8 mouse cellular contexts compared by ENCODE assay signal in genomic region chr3:88949786-88950575, GRCm38 (mm10). TPM values are rescaled to one million over a fixed set of nuclear protein-coding genes. Genes with fewer than 3 reads are reported as not detected.
DNase-seq lines count a peak whose midpoint lies in the region; ATAC-seq and TF ChIP-seq lines count a peak whose summit lies in the region.

No protein-coding gene starts in this region.

- peak overlapping the region; percentile 95 for H3K9ac ChIP-seq in embryonic facial prominence, embryonic 14.5 days (ENCODE audit: low read depth, low read length)
- peak overlapping the region; percentile 96 for H3K9ac ChIP-seq in limb, embryonic 14.5 days (ENCODE audit: low read depth, low read length, severe bottlenecking)
- peak overlapping the region; percentile 85 for H3K9ac ChIP-seq in midbrain, embryonic 16.5 days (ENCODE audit: low read depth, low read length)

- peak; percentile 94 for ATAC-seq in embryonic facial prominence, embryonic 14.5 days (ENCODE audit: low read depth)
- peak; percentile 92 for ATAC-seq in limb, embryonic 14.5 days (ENCODE audit: low FRiP score, low read depth)
- ATAC-seq in midbrain, embryonic 16.5 days, result peak; percentile 93

- peak overlapping the region; percentile 83 for H3K4me2 ChIP-seq in embryonic facial prominence, embryonic 14.5 days (ENCODE audit: low read depth, low read length)
- H3K4me2 ChIP-seq in limb, embryonic 14.5 days (replicated peaks; ENCODE audit: low read depth, low read length, severe bottlenecking), result peak overlapping the region; percentile 61
- H3K4me2 ChIP-seq in midbrain, embryonic 16.5 days (ENCODE audit: low read length), result peak overlapping the region; percentile 56

- H3K27ac ChIP-seq in embryonic facial prominence, embryonic 14.5 days (replicated peaks; ENCODE audit: low read depth, low read length), result peak overlapping the region; percentile 99
- peak overlapping the region; percentile 99 for H3K27ac ChIP-seq in limb, embryonic 14.5 days (replicated peaks; ENCODE audit: low read depth, low read length)
- peak overlapping the region; percentile 97 for H3K27ac ChIP-seq in midbrain, embryonic 16.5 days (ENCODE audit: low read length)
- peak overlapping the region; percentile 96 for H3K27ac ChIP-seq in spleen, adult 2 months (ENCODE audit: insufficient read depth, low read length)

- TF ChIP-seq CTCF in spleen, adult 2 months (IDR thresholded peaks at IDR 0.05; ENCODE audit: extremely low read depth, insufficient read depth, insufficient read length, insufficient replicate concordance), result no peak; the same call in 1 of the 2 replicates

- no peak; the same call in 1 of the 2 replicates for TF ChIP-seq POLR2A in limb, embryonic 14.5 days (IDR thresholded peaks at IDR 0.05; ENCODE audit: borderline replicate concordance, extremely low read depth, insufficient read depth, insufficient read length)
- TF ChIP-seq POLR2A in spleen, adult 2 months (IDR thresholded peaks at IDR 0.05; ENCODE audit: low read depth, low read length), result peak; percentile 49; the same call in 1 of the 2 replicates

- H3K27me3 ChIP-seq in embryonic facial prominence, embryonic 14.5 days (replicated peaks; ENCODE audit: control insufficient read depth, insufficient read depth, low read length), result no peaks in the 10 kb centered on the region
- H3K27me3 ChIP-seq in limb, embryonic 14.5 days (ENCODE audit: control insufficient read depth, insufficient read depth, low read length), result no peaks in the 10 kb centered on the region
- no peaks in the 10 kb centered on the region for H3K27me3 ChIP-seq in midbrain, embryonic 16.5 days (ENCODE audit: control insufficient read depth, insufficient read depth, low read depth, low read length)
- H3K27me3 ChIP-seq in spleen, adult 2 months (ENCODE audit: control insufficient read depth, insufficient read depth, low read length), result no peaks in the 10 kb centered on the region

- WGBS in embryonic facial prominence, embryonic 14.5 days, result 2% methylated on average over 46 of the region's 92 CpGs
- under 1% methylated on average over 73 of the region's 92 CpGs for WGBS in limb, embryonic 14.5 days
- WGBS in midbrain, embryonic 16.5 days, result under 1% methylated on average over 54 of the region's 92 CpGs
- 2% methylated on average over 68 of the region's 92 CpGs for WGBS in spleen, adult 2 months

- DNase-seq in A20 (ENCODE audit: low read depth, low spot score), result peak; percentile 97
- DNase-seq in adrenal gland, postnatal 4 days (ENCODE audit: low spot score in 2 of 2), result peak; percentile 62 to 88
- DNase-seq in embryonic facial prominence, embryonic 14.5 days (ENCODE audit: low spot score), result peak; percentile 97
- peak; percentile 80 for DNase-seq in heart, adult 8-10 months (ENCODE audit: low spot score)
- peak; percentile 89 to 91 for DNase-seq in kidney, adult 8-10 months
- peak; percentile 91 for DNase-seq in limb, embryonic 14.5 days (ENCODE audit: low spot score)
- peak; percentile 66 to 82 for DNase-seq in spleen, adult 2 months (ENCODE audit: low read depth in 1 of 2, low spot score in 2 of 2)

- peak overlapping the region; percentile 82 for H3K4me3 ChIP-seq in embryonic facial prominence, embryonic 14.5 days (ENCODE audit: low read depth, low read length)
- H3K4me3 ChIP-seq in limb, embryonic 14.5 days (replicated peaks; ENCODE audit: low read length), result peak overlapping the region; percentile 86
- H3K4me3 ChIP-seq in midbrain, embryonic 16.5 days (ENCODE audit: low read depth, low read length), result peak overlapping the region; percentile 89
- H3K4me3 ChIP-seq in spleen, adult 2 months (ENCODE audit: extremely low read depth, insufficient read depth, insufficient read length), result peak overlapping the region; percentile 93

- H3K9me3 ChIP-seq in embryonic facial prominence, embryonic 14.5 days (ENCODE audit: control insufficient read depth, low read length), result no peaks in the 10 kb centered on the region
- H3K9me3 ChIP-seq in limb, embryonic 14.5 days (ENCODE audit: control insufficient read depth, low read length), result no peaks in the 10 kb centered on the region
- H3K9me3 ChIP-seq in midbrain, embryonic 16.5 days (replicated peaks; ENCODE audit: control insufficient read depth, low read length, poor library complexity, severe bottlenecking), result no peaks in the 10 kb centered on the region

- H3K36me3 ChIP-seq in embryonic facial prominence, embryonic 14.5 days (ENCODE audit: control insufficient read depth, insufficient read depth, low read length), result no peaks in the 10 kb centered on the region
- no peaks in the 10 kb centered on the region for H3K36me3 ChIP-seq in limb, embryonic 14.5 days (ENCODE audit: control insufficient read depth, insufficient read depth, low read length)
- H3K36me3 ChIP-seq in midbrain, embryonic 16.5 days (ENCODE audit: control insufficient read depth, insufficient read depth, low read length), result no peaks in the 10 kb centered on the region
- H3K36me3 ChIP-seq in spleen, adult 2 months (ENCODE audit: control insufficient read depth, insufficient read depth, low read length), result no peaks in the 10 kb centered on the region

- peaks cover 11% of the 10 kb centered on the region for H3K4me1 ChIP-seq in embryonic facial prominence, embryonic 14.5 days (ENCODE audit: control insufficient read depth, insufficient read depth, low read length)
- peaks cover 16% of the 10 kb centered on the region for H3K4me1 ChIP-seq in limb, embryonic 14.5 days (ENCODE audit: control insufficient read depth, insufficient read depth, low read length)
- peaks cover 39% of the 10 kb centered on the region for H3K4me1 ChIP-seq in midbrain, embryonic 16.5 days (ENCODE audit: control insufficient read depth, insufficient read depth, low read length)
- H3K4me1 ChIP-seq in spleen, adult 2 months (ENCODE audit: control insufficient read depth, insufficient read depth, insufficient read length), result peaks cover 2% of the 10 kb centered on the region; the same call in 1 of the 2 replicates

RNA-seq across cellular contexts. Expression of gene Ash1l, which starts 0.4 kb away (rescaled TPM):
- total RNA-seq in adrenal gland, postnatal 4 days (2021), result 10 to 100 TPM; 47.3 to 51.6 TPM
- polyA plus RNA-seq in embryonic facial prominence, embryonic 14.5 days (2014; fragmentation: Nextera tagmentation; extraction: Ambion mirVana), result 19.8 and 21.4 TPM in 2 replicates
- 10 to 100 TPM; 40.2 to 43.4 (median 42.0) TPM for total RNA-seq in heart, adult 8-10 months (2022)
- polyA plus RNA-seq in limb, embryonic 14.5 days (2012; rRNA removed), result 19.6 and 21.1 TPM in 2 replicates
- polyA plus RNA-seq in limb, embryonic 14.5 days (2014; fragmentation: Nextera tagmentation; extraction: Ambion mirVana), result 21.5 and 25.0 TPM in 2 replicates
- 19.0 and 21.9 TPM in 2 replicates for polyA plus RNA-seq in midbrain, embryonic 16.5 days (2015; fragmentation: Nextera tagmentation; extraction: Ambion mirVana)
- 5.7 and 6.0 TPM in 2 replicates for polyA plus RNA-seq in spleen, adult 2 months (2012; rRNA removed)

RNA-seq across cellular contexts. Expression of gene Dap3, which starts 1.0 kb away (rescaled TPM):
- total RNA-seq in adrenal gland, postnatal 4 days (2021), result 100 to 1,000 TPM; 115 to 118 TPM
- polyA plus RNA-seq in embryonic facial prominence, embryonic 14.5 days (2014; fragmentation: Nextera tagmentation; extraction: Ambion mirVana), result 125 and 138 TPM in 2 replicates
- 100 to 1,000 TPM; 142 to 154 (median 149) TPM for total RNA-seq in heart, adult 8-10 months (2022)
- 75.3 and 113 TPM in 2 replicates for polyA plus RNA-seq in limb, embryonic 14.5 days (2012; rRNA removed)
- polyA plus RNA-seq in limb, embryonic 14.5 days (2014; fragmentation: Nextera tagmentation; extraction: Ambion mirVana), result 138 and 140 TPM in 2 replicates
- 120 and 123 TPM in 2 replicates for polyA plus RNA-seq in midbrain, embryonic 16.5 days (2015; fragmentation: Nextera tagmentation; extraction: Ambion mirVana)
- 23.7 and 26.4 TPM in 2 replicates for polyA plus RNA-seq in spleen, adult 2 months (2012; rRNA removed)

RNA-seq across cellular contexts. Expression of gene Msto1, which starts 36.2 kb away (rescaled TPM):
- total RNA-seq in adrenal gland, postnatal 4 days (2021), result 10 to 100 TPM; 37.1 to 39.5 TPM
- 44.3 and 50.5 TPM in 2 replicates for polyA plus RNA-seq in embryonic facial prominence, embryonic 14.5 days (2014; fragmentation: Nextera tagmentation; extraction: Ambion mirVana)
- total RNA-seq in heart, adult 8-10 months (2022), result 10 to 100 TPM; 12.1 to 15.6 (median 12.9) TPM
- polyA plus RNA-seq in limb, embryonic 14.5 days (2012; rRNA removed), result 49.9 and 57.8 TPM in 2 replicates
- 43.0 and 47.0 TPM in 2 replicates for polyA plus RNA-seq in limb, embryonic 14.5 days (2014; fragmentation: Nextera tagmentation; extraction: Ambion mirVana)
- polyA plus RNA-seq in midbrain, embryonic 16.5 days (2015; fragmentation: Nextera tagmentation; extraction: Ambion mirVana), result 46.9 and 51.2 TPM in 2 replicates
- 17.9 and 24.0 TPM in 2 replicates for polyA plus RNA-seq in spleen, adult 2 months (2012; rRNA removed)

Comparison
In these comparisons a context has a peak if more than half of its experiments do, and no peak if none do; other contexts are left out.
1. Peak in every context shown above with its lines: DNase-seq, ATAC-seq, H3K4me3 ChIP-seq and H3K27ac ChIP-seq.